Mouse (Mus musculus) CD4-positive, CD25-positive, alpha-beta regulatory T cell, adult 2 months (primary cell): ENCODE data around the gene Gm47791.

Experiments
- DNase-seq: peaks from one replicate; pipeline ENCODE4 v3.0.0-alpha.2; 2012; ENCODE audit warnings: low read depth, low spot score

Gm47791 gene

DNA sequence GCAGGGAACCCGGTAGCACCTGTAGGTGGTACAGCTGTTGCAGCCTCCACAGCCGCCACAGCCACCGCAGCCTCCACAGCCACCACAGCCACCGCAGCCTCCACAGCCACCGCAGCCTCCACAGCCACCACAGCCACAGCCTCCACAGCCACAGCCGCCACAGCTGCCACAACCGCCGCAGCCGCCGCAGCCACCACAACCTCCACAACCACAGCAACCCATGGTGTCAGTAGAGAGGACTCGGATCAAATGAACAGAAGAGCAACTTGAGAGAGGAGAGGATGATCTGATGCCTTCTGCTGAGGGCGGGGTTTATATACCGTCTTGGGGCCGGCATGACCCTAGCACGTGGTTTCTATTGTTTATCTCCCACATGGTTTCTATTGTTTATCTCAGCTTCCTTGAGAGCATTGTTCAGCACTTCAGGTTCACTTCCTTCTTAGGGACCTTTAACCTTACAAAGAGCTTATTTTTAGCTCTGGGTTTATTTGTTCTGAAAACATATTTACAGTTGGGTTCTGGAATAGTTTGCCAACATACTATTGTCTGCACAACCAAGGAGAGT lies at the start of gene Gm47791:
Gene Gm47791 (minus strand): TSS at position 222 of the 565 bp plus-strand sequence.
- no peak for DNase-seq

DNA sequence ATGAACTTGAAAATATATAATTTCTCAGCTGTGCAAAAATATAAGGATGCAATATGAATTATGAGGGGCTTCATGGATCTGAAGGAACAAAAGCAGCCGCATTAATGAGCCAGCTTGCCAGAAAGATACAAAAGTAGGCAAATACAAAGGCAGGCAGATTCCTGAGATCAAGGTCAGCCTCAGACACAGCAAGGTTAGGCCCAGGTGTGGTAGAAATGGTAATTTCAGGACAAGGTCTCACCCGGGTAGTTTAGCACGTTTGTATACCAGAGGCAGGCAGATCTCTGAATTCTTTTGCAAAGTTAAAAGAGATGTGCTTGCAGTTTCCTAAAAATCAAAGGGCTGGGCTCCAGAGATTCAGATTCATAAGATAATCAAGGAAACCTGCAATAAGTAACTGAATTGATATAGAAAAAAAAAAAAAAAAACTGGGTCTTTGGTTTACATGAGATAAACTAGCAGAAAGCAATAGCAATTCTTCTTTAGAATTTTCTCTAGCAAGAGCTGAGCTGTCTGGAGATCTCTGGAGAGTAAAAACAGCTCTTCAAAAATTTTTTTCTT lies 49.7 kb upstream of the Gm47791 start:
- no peak for DNase-seq

DNA sequence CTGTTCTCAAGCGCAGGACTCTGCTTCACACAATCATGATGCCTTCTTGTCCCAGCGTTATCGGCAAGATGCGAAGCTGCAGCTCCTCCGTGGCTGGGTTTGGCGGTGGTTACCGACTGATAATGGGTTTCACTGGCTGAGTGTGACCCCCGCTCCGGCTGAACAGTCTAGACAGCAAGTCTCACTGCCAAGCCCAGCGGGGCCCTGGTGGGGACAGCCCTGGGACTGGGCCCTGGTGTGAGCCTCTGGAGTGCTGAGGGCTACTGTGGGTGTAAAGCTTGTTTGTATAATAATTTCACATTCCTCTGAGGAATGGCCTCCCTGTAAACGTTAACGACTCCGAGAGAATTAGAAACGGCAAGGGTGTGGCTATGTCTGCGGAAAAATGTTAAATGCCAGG lies 49.1 kb upstream of the Gm47791 start:
- DNase-seq: peak; percentile 46

DNA sequence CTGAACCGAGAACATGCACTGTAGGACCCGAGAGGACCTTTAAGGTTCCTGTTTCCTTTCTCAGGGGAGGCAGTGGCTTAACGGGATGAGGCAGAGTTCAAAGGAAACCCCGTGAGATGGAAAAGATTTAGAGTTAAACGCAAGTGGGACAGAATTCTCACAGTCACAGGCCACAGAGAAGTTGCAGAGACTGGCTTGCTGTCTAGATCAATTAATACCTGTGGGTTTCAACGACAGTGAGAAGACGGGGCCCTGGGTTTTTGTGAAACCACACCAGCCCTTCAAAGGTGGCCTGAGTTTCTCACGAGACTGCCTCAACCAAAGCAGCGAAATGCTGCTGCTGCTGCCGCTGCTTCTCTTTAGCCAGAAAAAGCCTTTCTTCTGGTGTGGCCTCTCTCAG lies 48.3 kb upstream of the Gm47791 start:
- peak; percentile 69 for DNase-seq

DNA sequence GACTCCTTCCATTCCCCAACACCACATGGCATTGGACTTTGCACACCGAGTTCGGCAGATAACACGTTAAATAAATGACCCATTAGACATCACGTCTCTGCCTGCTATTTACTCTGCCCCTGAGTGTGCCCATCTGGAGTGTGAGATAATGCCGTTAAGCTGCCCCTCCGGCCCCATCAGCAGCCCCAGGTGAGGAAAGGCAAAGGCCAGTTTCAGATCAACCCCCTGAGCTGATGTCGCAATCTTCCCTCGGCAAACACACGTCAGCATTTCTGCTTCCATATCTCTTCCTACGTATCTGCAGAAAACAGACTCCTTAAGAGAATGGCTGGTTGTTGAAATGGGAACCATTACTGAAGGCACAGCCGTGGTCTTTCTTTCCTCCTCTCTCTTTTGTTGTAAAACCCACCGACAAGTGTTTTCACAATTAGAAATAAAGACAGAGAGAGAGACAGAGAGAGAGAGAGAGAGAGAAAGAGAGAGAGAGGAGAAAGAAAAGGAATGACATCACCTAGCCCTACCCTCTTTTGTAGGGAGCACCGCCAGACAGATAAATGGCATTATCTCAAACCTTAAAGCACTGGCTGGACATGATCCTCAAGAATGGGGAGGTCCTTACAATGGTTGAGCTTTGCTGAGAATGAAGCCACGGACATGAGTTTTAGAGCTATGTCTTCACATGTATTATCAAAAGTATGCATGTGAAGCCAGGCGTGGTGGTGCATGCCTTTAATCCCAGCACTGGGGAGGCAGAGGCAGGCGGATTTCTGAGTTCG lies 45.1 kb upstream of the Gm47791 start:
- no peak for DNase-seq

DNA sequence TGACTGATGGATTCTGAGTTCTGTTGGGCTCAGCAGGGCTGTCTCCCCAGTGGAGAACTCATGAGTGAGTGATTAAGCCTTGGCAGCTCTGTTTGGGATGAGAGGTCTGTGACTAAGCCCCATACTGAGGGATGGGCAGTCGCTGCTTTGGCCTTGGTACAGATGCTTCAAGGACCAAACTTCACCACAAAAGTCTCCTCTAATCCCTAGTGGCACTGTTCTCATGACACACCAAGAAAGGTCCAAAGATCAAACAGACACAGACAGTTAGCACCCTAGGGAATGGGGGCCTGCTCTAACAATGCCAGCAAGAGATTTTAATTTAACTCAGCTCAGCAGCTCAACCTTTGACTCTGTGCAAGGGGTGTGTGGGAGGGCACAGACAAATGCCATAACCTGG lies 40.7 kb upstream of the Gm47791 start:
- peak; percentile 40 for DNase-seq

DNA sequence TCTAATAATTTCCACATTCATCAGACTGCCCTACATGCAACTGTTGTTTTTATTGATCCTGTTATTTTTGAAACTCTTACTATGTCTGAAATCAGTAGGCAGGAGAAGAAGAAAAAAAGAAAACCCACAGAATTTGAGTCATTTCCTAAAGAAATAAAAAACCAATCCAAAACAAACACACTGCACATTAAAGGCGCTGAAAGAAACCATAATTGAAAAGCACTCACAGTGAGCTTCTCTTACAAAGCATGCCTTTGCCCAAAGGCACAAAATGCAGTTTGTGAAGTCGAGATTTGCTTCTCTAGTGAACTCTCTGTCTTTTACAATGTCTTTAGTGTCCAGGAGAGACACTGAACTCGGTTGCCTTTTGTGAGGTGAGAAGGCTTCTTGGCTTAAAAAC lies 37.5 kb upstream of the Gm47791 start:
- no peak for DNase-seq

DNA sequence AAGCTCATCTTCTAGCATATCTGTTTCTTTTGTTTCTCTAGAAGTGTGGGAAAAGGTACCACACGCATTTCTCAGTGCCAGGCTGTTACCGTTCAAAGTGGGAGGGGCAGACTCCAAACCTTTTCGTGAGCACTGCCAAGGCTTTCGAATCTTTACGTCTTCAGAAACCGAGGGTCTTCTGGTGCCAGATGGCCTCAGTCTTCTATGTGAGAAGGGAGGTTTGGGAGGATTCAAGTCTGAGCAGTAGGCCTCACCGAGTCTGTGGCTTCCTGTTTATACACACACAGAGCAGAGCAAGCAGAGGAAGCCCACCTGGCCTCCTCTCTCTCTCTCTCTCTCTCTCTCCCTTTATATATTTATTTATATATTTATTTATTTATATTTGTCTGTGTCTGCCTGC lies 36.2 kb upstream of the Gm47791 start:
- peak; percentile 73 for DNase-seq

DNA sequence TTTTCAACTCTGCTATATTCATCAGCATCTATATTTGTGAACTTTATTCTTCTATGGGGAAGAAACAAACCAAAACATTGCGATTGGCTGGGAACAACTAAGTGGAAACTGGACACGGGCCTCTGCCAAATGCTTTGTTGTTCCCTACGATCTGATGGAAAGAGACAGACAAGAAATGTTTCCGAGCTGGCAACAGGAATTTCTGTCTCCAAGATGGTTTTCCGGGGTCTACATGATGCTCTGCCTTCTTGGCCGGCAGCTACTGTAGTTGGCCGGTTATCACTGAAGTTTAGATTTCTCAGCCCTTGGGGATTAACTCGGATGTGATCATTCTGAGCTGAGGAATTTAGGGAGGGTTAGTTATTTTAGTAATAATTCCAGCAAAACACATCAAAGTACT lies 35.3 kb upstream of the Gm47791 start:
- no peak for DNase-seq

DNA sequence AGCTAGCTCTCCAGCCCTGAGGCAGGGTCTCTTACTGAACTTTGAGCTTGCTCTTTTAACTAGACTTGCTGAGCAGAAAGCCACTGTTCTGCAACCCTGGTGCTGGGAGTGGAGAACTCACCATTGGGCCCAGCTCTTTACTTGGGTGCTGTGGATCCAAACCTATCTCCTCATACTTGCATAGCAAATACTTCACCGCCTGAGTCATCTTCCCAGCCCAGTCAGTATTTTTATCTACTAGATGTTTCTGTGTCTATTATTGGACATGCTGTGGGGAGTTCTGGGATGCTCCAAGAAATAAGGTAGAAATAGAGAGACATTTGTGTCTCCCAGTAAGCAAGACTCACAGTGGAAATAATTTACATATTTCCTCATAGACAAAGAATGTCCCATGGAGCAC lies 33.0 kb upstream of the Gm47791 start:
- DNase-seq: no peak

DNA sequence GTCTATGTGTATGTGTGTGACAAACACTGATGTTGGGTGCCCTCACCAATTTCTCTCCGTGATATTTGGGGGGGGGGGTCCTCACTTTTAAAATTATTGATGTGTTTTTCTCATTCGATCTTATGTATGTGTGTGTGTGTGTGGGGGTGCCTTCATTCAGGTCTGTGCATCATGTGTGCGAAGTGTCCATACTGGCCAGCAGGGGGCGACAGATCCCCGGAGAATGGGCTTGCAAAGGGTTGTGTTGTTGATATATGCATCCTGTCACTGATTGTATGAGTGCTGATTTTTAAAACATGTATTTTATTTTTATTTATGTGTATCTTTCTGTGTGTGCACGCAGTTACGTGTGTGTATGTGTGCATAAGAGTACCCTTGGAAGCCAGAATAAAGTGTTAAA lies 32.6 kb upstream of the Gm47791 start:
- DNase-seq: peak; percentile 86

DNA sequence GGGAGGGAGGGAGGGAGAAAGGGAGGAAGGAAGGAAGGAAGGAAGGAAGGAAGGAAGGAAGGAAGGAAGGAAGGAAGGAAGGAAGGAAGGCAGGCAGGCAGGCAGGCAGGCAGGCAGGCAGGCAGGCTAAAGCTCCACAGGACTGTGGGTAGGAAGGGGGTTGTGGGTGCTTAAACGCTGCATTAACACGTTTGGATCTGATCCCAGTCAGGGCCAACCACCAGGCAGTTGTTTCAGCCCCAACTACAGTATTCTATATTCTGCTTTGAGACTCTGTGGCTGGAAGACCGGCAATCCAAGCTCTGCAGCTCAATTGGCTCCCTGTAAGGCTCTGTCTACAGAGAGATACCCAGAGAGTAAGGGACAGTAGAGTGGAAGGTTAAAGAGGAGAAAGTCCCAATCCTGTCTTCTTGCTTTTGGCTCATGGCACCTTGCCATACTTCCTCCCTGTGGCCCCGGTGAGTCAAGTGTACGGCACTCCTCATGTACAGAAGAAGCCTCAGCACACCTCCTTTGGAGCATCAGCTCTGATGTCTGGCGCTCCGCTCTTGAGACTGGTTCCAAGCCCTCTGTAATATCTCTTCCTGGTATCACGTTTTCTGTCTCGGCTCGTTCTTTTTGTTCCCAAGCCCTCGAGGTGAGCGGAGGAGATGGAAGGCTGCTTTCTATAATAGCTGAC lies 30.2 kb upstream of the Gm47791 start:
- no peak for DNase-seq

DNA sequence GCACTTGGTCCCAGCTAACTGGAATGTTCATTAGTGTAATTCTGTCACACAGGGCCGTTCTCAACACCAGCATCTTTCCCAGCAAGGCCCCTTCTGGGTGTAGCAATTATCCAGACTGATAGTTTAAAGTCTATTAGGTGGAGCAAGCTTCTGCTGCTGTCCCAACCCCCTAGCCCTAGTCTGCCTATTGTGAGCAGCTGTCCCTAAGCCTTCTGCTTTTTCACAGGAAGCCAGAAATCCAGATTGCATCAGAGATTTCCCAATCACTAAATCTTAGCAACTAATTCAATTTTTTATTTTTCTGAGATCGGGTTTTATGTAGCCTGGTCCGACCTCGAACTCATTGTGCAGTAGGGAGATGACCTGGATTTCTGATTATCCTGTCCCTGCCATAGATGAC lies 27.9 kb upstream of the Gm47791 start:
- no peak for DNase-seq

DNA sequence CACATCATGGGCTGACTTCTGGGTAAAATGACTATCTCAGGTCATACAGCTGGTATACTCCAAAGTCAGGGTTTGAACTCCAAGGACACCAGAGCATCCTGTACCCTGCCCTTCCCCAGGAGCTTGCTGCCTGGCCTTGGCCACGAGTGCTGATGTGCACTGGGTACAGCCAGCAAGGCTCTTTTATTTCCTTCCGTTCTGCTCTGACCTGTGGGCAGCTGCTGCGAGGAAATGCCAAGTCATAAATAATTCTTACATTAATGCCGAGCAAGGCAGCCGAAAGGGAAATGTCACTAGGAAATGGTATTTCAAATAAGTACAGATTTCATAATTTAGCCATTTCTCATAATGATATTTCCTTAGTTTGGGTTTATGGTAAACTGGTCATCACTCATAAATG lies 27.3 kb upstream of the Gm47791 start:
- DNase-seq: no peak

DNA sequence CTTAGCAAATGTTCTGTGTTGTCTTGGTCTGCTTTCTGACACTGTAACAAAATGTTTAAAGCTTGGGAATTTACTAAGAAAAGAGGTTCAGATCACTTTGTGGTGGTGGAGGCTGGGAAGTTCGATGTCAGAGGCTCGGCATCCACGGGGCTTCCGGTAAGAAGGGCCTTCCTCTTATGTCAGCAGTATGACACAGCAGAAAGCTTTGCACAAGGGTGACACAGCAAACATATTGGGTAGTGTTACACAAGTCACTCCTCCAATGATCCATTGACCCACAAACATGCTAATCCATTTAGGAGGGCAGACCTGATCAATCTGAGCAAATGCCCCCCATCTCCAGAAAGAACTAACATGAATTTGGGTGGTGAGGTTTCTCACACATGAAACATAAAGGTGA lies 26.0 kb upstream of the Gm47791 start:
- DNase-seq: no peak

DNA sequence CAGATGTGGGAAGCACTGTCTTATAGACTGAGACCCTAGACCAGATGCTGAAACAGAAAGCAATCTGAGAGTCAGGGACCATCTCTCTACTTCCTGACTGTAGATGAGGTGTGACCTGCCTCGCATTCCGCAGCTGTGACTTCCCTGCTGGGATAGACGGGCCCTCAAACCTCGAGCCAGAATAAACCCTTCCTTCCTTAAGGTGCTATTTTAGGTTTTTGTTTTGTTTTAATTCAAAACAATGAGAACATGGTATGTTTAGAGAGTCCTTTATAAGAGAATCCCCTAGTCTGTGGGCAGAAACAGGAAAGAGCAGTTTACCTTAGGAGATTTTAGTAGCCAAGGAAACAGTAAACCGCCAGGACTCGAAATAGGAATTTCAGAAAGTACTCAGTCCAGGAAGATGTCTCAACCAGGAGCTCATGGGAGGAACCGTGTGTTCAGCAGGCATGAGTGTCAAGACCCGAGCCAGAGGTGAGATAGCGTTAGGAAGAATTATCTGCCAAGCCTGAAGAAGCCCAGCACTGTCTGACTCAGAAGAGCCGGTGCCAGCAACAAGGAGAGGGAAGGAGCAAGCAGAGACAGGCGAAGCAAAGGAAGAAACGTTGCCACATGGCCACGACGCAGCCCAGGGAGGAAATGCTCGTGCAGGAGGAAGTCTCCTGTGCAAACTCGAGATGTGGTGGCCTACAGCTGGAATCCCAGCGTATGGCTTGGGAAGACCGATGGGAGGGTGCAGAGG lies 24.8 kb upstream of the Gm47791 start:
- DNase-seq: peak; percentile 48

DNA sequence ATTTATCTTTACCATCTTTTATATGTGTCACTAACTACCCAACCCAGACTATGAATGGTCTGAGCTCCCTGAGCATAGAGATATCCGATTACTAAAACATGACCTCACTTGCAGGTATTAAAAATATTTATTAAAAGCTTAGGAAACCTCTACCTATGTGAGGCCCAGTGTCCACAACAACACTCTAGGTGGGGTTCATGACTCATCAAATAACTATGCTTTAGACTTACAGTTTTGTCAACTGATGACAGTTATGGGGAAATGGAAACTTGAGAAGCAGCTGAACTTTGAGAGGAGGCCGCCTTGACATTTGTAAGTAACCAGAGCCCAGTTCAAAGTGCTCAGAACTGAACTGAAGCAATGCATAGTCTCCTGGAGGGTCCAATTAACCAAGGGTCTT lies 24.2 kb upstream of the Gm47791 start:
- DNase-seq: peak; percentile 56

DNA sequence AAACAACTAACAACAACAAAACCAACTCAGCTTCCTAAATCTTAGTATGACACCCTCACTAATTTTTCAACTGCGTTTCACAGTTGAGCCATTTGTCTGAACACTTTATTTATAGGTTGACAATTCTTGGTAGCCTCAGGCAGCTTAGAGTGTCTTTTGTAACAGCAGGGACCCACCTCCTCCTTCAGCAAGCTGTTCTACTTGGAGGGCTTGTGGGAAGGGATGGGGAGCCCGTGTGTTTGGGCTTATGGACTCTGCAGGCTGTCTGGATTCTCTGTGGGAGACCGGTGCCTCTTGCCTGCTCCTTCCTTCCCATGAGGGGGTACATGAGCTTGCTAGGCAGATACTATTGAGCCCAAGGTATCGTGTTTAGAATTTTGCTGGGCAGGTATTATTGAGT lies 22.9 kb upstream of the Gm47791 start:
- no peak for DNase-seq

DNA sequence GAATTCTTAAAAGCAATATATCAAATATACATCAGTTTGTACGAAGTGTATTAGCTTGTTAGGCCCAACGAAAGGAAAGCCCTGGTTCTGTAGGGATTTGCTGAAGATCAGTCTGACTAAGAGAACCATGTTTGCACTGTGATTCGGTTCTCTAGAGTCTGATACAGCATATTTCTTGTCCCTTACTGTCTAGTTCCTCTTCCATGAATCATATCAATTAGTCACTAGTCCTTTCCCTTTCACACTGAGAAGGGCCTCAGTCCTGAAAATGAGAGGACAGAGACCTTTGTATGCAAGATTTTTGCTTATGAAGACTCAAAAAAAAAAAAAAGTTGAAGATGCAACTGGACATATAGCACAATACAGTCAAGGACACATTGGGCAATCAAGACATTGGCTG lies 22.1 kb upstream of the Gm47791 start:
- no peak for DNase-seq

DNA sequence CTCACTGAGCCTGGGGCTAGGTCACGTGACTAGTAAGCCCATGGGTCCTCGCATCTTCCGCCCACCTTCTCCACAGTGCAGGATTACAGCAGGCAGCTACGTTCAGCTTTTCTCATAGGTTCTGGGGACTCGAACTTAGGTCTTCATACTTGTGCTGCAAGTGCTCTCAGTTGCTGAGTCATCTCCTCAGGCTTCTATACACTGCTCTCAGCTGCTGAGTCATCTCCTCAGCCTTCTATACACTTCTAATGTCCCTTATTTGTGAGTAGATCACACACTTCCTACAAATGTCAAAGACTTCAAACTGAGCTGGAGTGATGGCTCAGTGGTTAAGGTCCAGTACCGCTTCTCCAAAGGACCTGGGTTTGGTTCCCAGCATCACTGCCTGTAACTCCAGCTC lies 21.2 kb upstream of the Gm47791 start:
- DNase-seq: no peak

DNA sequence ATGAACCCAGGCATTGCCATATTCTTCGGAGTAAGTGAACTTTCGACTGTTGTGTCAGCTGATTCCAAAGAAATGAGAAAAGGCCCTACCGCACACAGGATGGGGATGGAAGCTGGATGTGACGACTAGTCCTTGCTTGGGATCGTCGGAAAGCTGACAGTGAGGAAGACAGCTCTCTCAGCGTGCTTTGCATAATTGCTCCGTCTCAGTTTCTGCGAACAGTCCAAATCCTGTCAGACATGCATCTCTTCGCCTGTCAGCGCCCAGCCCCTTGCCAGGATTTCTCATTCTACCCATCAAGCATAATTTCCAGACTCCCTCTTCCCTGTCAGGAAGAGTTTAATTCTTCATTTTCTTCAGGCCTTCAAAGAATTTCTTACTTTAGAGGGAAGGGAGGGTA lies 20.1 kb upstream of the Gm47791 start:
- DNase-seq: no peak

DNA sequence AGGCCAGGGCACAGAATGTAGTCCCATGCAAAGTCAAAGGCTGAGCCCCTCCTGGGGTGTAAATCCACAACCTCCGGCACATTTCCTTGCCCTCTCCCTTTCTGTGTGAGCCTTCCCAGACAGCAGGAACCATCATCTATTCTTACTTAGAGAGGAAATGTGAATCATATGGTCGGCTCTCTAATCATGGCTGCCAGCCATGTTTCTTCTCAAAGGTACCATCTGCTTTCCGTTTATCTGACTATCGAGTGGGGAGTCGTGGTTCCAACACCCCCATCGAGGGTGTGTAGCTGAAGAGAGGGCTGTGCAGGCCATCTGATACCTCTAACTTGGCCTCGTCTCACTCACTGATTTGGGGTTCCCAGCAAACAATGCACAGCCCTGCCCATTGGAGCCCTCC lies 17.0 kb upstream of the Gm47791 start:
- DNase-seq: no peak
